Mouse (Mus musculus) limb, embryonic 15.5 days (tissue): ENCODE data around the gene Hoxd8. TPM values are rescaled to one million over a fixed set of nuclear protein-coding genes. Genes with fewer than 3 reads are reported as not detected.

ENCODE experiments used
- ATAC-seq: fragments of 200-750 bp; cut with Nextera tagmentation; 2 replicates; pipeline ENCODE4 v1.8.0; 2017; ENCODE audit warnings: low read depth, moderate TSS enrichment; ENCODE audit not compliant: insufficient number of reproducible peaks, low FRiP score, low TSS enrichment
- H3K27ac ChIP-seq: fragments of 300-500 bp; sonication (generic); 2 replicates; pipeline ENCODE4 v1.5.1; 2015; ENCODE audit warnings: moderate library complexity, mild to moderate bottlenecking, inconsistent platforms
- H3K27me3 ChIP-seq: fragments of 300-500 bp; sonication (generic); 2 replicates; pipeline ENCODE4 v1.6.1; 2015; ENCODE audit warnings: inconsistent platforms
- H3K36me3 ChIP-seq: fragments of 300-500 bp; sonication (generic); 2 replicates; pipeline ENCODE4 v1.6.1; 2015; ENCODE audit warnings: inconsistent platforms
- H3K4me1 ChIP-seq: fragments of 300-500 bp; sonication (generic); 2 replicates; pipeline ENCODE4 v1.6.1; 2015; ENCODE audit warnings: inconsistent platforms
- H3K4me2 ChIP-seq: fragments of 300-500 bp; sonication (generic); 2 replicates; pipeline ENCODE4 v1.6.1; 2015; ENCODE audit warnings: mild to moderate bottlenecking, inconsistent platforms
- H3K4me3 ChIP-seq: fragments of 300-500 bp; sonication (generic); 2 replicates; pipeline ENCODE4 v1.5.1; 2015; ENCODE audit warnings: mild to moderate bottlenecking, inconsistent platforms
- H3K9ac ChIP-seq: fragments of 300-500 bp; sonication (generic); 2 replicates; pipeline ENCODE4 v1.6.1; 2015; ENCODE audit warnings: inconsistent platforms
- H3K9me3 ChIP-seq: fragments of 300-500 bp; sonication (generic); 2 replicates; pipeline ENCODE4 v1.6.1; 2016; ENCODE audit warnings: inconsistent platforms
- WGBS: fragments of 180-500 bp; shearing (Covaris S2); methylation state at CpG from one replicate; pipeline ENCODE4 v1.1.7; 2015; 5-methylcytosine and 5-hydroxymethylcytosine counted together
- polyA plus RNA-seq: library from polyadenylated mRNA; unstranded; fragments of >200 nt; fragmentation: Nextera tagmentation; extraction: Ambion mirVana; gene quantifications from 2 replicates; pipeline ENCODE4 v1.2.1, GENCODE M21; 2015

Gene Hoxd8
- polyA plus RNA-seq, 1 experiment from 2014 or later = 5.9 TPM

DNA sequence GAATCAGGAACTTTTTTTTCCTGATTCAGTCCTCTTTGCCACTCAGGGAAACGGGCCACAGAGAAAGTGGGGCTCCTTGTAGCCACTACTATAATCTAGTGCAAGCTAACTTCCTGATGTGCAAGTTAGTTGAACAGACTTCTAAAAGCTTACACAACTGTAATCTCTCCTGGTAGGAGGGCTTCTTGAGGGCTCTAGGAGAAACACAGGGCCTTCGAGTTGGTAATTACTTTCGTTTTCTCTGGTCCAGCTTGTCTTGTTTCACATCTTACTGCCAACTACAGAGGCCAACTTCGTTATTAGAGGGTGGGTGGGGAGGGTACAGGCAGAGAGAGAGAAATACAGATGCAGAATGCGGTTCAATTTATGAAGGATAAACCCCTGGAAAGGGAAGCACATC is 32.6 kb upstream of the Hoxd8 start:
- no peaks in the 10 kb centered on the region for H3K36me3 ChIP-seq
- WGBS = 24% methylated on average over 5 of the region's 5 CpGs
- H3K27ac ChIP-seq = peak overlapping the region; percentile 86
- H3K9ac ChIP-seq = no peak overlapping the region
- H3K4me2 ChIP-seq = peak overlapping the region; percentile 65
- ATAC-seq = no peak
- peaks cover 61% of the 10 kb centered on the region for H3K27me3 ChIP-seq
- H3K4me3 ChIP-seq = peak overlapping the region; percentile 41
- H3K4me1 ChIP-seq = peaks cover 43% of the 10 kb centered on the region
- H3K9me3 ChIP-seq = no peaks in the 10 kb centered on the region

DNA sequence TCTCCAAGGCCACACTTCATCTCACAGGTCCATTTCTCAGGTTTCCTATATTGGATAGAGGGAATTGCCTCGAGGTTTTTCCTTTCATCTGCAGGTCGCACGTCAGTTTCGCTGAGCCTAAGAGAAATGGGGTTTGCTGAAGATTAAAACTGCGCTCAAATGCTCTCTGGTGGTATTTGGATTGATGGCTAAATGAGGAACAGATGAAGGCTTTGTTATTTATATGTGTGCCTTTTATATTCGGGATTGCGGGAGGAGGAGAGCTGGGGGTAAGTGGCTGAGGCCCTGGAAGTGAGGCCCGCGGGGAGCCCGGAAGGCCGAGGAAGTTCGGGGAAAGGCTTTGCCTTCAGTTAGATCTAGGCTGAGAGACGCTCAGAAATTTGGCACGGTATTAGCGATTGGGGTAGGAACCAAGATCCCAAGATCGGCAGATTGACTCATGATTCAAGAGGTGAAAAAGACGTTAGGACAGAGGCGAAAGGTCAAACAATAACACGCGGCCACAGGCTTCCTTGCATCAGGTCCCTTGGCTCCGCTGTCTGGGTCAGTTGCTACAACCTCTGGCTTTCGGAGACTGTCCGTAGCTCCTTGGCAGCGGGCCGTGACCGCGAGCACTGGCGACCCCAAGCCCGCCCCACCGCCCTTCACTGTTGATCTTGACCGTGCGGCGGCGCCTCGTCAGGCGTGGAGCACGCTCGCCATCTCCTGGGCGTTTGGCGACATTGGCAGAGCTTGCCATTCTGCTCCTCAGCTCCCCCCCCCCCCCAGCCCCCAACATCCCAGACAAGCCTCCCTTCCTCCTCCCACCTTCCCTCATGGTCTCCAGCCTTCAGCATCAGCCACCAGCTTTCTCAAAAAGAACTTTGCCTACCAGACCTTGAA is 31.7 kb upstream of the Hoxd8 start:
- Histone ChIP-seq H3K4me1 (peaks cover 37% of the 10 kb centered on the region), H3K4me2 (peak overlapping the region; percentile 65), H3K27me3 (peaks cover 63% of the 10 kb centered on the region), H3K27ac (peak overlapping the region; percentile 92), H3K9ac (no peak overlapping the region), H3K4me3 (peak overlapping the region; percentile 41), H3K9me3 (no peaks in the 10 kb centered on the region), H3K36me3 (no peaks in the 10 kb centered on the region)
- 6% methylated on average over 40 of the region's 40 CpGs for WGBS
- peak; percentile 43; the same call in 1 of the 2 replicates for ATAC-seq

DNA sequence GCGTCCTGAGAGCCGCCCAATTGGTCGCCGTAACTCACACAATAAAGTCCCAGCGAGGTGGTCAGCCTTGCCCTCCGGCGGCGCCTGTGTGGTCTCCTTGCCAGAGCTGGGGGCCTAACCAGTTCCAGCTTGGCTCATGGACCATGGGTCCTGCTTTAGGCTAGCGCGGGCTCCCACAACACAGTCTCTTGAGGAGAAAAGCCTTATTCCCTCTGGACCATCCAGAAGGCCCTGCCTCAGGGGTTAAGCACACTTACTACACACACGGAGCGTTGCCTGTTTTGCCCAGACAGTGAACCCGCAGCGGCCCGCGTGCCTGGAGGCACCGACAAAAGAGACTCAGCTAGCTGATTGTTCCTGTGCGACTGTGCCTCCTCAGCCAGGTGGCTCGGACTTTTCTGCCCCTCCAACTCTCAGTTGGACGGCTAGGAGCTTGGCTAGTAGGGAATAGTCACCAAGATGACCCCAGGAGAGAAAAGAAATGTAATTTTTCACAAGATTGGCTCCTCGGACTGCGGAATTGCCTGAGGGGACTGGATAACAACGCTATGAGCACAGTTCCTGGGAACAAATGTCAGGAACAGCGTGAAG is 30.5 kb upstream of the Hoxd8 start:
- H3K27me3 ChIP-seq = peaks cover 59% of the 10 kb centered on the region
- peak overlapping the region; percentile 92 for H3K27ac ChIP-seq
- no peak for ATAC-seq
- H3K9ac ChIP-seq = no peak overlapping the region
- H3K9me3 ChIP-seq = no peaks in the 10 kb centered on the region
- H3K4me2 ChIP-seq = peak overlapping the region; percentile 65
- peak overlapping the region; percentile 45 for H3K4me3 ChIP-seq
- peaks cover 31% of the 10 kb centered on the region for H3K4me1 ChIP-seq
- WGBS = 7% methylated on average over 24 of the region's 24 CpGs
- no peaks in the 10 kb centered on the region for H3K36me3 ChIP-seq

DNA sequence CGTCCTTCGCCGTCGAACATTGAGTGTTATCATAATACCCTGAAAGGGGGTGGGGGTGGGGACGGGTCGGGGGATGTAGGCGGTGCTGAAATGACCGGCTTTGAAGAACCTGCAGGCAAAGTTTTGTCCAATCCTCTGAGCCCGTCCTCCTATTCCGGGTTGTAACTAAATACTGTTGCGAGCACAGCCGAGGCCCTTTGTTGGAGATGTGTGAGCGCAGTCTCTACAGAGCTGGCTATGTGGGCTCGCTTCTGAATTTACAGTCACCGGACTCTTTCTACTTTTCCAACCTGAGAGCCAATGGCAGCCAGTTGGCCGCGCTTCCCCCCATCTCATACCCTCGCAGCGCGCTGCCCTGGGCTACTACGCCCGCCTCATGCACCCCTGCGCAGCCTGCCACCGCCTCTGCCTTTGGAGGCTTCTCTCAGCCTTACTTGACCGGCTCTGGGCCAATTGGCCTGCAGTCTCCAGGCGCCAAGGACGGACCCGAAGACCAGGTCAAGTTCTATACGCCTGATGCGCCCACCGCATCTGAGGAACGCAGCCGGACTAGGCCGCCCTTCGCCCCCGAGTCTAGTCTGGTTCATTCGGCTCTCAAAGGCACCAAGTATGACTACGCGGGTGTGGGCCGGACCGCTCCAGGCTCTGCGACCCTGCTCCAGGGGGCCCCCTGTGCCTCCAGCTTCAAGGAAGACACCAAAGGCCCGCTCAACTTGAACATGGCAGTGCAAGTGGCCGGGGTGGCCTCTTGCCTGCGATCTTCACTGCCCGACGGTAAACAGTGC is 29.3 kb upstream of the Hoxd8 start, which contains the start of gene Hoxd12:
Hoxd12 (plus strand) TSS at position 133 of the 785 bp plus-strand sequence.
- H3K4me2 ChIP-seq = peak within 1 kb of the TSS; percentile 65
- H3K27ac ChIP-seq = peak within 1 kb of the TSS; percentile 92
- peaks cover 38% of the 10 kb centered on the region for H3K4me1 ChIP-seq
- H3K9me3 ChIP-seq = no peaks in the 10 kb centered on the region
- H3K36me3 ChIP-seq = no peaks in the 10 kb centered on the region
- H3K4me3 ChIP-seq = peak within 1 kb of the TSS; percentile 45
- 6% methylated on average over 47 of the region's 47 CpGs for WGBS
- H3K27me3 ChIP-seq = peaks cover 66% of the 10 kb centered on the region
- ATAC-seq = peak; percentile 50
- H3K9ac ChIP-seq = peak within 1 kb of the TSS; percentile 55

DNA sequence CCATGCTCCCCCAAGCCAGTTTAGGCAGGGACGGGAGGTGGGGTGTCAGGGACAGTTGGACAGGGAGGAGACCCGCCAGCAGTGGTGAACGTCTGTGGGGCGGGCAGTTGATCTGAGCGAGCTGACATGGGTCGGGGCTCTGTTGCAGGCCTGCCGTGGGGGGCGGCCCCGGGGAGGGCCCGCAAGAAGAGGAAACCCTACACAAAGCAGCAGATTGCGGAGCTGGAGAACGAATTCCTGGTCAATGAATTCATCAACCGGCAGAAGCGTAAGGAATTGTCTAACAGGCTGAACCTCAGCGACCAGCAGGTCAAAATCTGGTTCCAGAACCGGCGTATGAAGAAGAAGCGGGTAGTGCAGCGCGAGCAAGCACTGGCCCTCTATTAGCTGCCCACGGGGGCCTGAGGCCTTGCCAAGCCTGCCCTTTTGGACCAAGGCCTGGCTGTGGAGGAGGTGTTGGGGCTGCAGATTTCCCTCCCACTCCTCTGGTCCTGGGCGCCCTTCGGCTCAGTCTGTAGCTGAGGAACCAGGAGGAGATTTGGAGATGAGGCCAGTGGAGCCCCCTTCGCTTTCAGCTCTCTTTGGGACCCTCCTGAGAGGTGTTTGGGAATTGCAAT is 28.6 kb upstream of the Hoxd8 start:
- ATAC-seq = no peak; the same call in 1 of the 2 replicates
- peaks cover 38% of the 10 kb centered on the region for H3K4me1 ChIP-seq
- H3K9ac ChIP-seq = peak overlapping the region; percentile 55
- no peaks in the 10 kb centered on the region for H3K9me3 ChIP-seq
- H3K36me3 ChIP-seq = no peaks in the 10 kb centered on the region
- peak overlapping the region; percentile 45 for H3K4me3 ChIP-seq
- H3K27ac ChIP-seq = peak overlapping the region; percentile 92
- H3K27me3 ChIP-seq = peaks cover 72% of the 10 kb centered on the region
- 15% methylated on average over 23 of the region's 24 CpGs for WGBS
- H3K4me2 ChIP-seq = peak overlapping the region; percentile 65

DNA sequence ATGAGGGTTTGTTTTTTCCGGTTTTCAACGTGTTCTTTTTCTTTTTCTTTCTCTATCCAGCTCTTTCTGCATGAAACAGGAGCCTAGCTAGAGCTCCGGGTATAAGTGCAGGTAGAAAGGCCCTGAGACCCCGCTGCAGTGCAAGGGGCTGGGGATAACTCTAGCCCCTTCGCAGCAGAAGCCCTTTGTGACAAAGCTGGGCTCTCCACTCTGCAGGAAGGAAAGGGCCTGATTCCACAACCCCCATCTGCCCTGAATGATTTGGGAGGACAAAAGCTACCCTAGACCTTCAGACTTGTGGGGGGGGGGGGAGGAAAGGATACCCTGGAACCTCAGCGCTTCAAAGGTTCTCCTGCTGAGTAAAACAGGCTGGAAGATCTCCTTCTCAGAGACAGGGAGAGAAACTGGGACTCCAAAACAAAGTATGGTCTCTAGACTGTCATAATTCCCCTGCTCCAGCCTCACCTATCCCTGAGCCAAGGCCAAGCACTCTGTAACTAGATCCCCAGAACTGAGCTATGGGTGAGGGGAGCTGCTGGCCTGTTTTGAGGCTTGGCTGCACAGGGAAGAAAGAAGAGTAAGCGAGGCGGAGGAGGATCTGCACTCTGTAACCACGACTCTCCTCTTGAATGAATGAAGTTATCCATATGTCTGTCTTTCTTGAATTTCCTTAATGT is 27.9 kb upstream of the Hoxd8 start:
- ATAC-seq = no peak

DNA sequence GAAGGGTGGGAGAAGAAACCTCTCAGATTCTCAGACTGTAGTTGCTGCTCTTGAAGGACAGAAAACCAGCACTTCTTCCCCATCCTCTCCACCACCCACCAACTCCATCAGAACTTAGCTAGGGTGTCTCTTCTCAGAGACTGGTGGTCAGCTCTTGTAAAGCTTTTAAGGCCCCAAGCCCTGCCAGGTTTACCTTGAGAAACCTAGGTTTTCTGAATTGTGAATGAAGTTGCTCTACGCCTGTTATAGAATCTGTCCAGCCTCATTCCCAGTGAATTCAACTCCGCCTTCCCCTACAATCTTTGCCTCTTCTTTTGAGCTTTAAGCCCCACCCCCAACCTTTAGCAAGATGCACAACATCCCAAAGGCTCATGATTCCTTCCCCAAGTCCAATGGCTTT is 27.3 kb upstream of the Hoxd8 start:
- H3K4me1 ChIP-seq = peaks cover 45% of the 10 kb centered on the region
- 25% methylated on average over 2 of the region's 2 CpGs for WGBS
- peak overlapping the region; percentile 45 for H3K4me3 ChIP-seq
- H3K36me3 ChIP-seq = no peaks in the 10 kb centered on the region
- ATAC-seq = no peak
- 0 out of 2 replicates have a peak overlapping the region, but pooled peaks have one; percentile 10 for H3K9ac ChIP-seq
- peak overlapping the region; percentile 65 for H3K4me2 ChIP-seq
- peak overlapping the region; percentile 92 for H3K27ac ChIP-seq
- peaks cover 86% of the 10 kb centered on the region for H3K27me3 ChIP-seq
- H3K9me3 ChIP-seq = no peaks in the 10 kb centered on the region

More for the DNA sequence above, 27.9 kb upstream of the Hoxd8 start:
- Histone ChIP-seq H3K27ac (peak overlapping the region; percentile 92), H3K9me3 (no peaks in the 10 kb centered on the region), H3K4me2 (peak overlapping the region; percentile 65), H3K9ac (peak overlapping the region; percentile 55), H3K4me3 (peak overlapping the region; percentile 45), H3K4me1 (peaks cover 39% of the 10 kb centered on the region), H3K36me3 (no peaks in the 10 kb centered on the region), H3K27me3 (peaks cover 80% of the 10 kb centered on the region)
- 20% methylated on average over 9 of the region's 9 CpGs for WGBS

DNA sequence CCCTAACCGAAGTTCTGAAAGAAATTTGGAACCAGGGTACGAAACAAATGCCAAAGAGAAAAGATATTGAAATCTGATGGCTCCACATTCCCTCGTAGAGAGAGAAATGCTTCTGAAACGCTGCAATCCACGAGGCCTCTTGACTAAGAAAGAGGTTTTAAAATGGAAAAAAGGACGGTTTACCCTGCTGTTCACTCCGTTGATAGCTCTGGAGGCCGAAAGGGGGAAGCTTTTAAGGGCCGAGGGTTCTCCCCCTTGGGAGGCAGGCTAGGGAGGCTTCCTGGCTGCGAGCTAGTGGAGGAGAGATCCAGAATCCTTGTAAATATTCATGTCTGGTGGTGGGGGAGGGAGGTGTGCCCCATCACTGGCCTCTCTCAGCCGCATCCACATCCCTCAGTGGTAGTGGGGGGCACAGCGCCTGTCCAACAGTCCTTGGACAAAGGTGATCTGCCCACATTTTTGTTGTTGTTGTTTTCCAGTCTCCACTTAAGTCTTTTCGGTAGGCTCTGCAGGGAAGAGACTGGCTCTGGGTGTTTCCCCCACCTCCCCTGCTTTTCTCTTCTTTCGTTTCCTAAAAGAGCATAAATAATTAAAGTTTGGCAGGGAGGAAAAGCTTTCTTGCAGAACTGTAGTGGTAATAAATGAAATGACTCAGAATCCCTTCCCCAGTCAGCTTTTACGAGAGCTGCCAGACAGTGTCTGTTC is 25.4 kb upstream of the Hoxd8 start, which contains the start of gene Hoxd11:
Hoxd11 (plus strand) TSS at position 667 of the 705 bp plus-strand sequence.
- WGBS = 8% methylated on average over 15 of the region's 15 CpGs
- Histone ChIP-seq H3K4me1 (peaks cover 43% of the 10 kb centered on the region), H3K9ac (peak within 1 kb of the TSS; percentile 44), H3K4me2 (peak within 1 kb of the TSS; percentile 65), H3K27me3 (peaks cover 89% of the 10 kb centered on the region), H3K9me3 (no peaks in the 10 kb centered on the region), H3K36me3 (no peaks in the 10 kb centered on the region), H3K27ac (peak within 1 kb of the TSS; percentile 94), H3K4me3 (peak within 1 kb of the TSS; percentile 60)
- no peak for ATAC-seq

DNA sequence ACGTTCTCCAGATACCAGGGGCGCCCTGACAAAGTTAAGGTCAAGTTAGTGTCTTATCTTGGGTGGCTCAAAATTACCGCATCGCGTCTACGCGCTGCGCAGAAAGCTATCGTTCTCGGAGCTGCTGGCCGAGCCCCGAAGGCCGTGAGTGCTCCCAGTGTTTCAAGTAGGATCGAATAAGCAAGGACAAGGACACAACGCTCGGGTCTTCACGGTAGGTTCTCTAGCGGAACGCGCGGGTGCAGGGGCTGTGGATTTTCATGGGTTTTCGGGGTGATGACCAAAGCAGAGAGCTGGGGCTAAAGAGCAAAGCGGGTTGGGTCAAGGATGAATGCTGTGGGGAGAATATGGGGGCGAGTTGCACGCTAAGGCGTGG is 24.8 kb upstream of the Hoxd8 start:
- no peaks in the 10 kb centered on the region for H3K36me3 ChIP-seq
- no peak for ATAC-seq
- peak overlapping the region; percentile 60 for H3K4me3 ChIP-seq
- peak overlapping the region; percentile 65 for H3K4me2 ChIP-seq
- peaks cover 39% of the 10 kb centered on the region for H3K4me1 ChIP-seq
- no peaks in the 10 kb centered on the region for H3K9me3 ChIP-seq
- peak overlapping the region; percentile 44 for H3K9ac ChIP-seq
- peak overlapping the region; percentile 94 for H3K27ac ChIP-seq
- H3K27me3 ChIP-seq = peaks cover 89% of the 10 kb centered on the region
- WGBS = under 1% methylated on average over 26 of the region's 26 CpGs

DNA sequence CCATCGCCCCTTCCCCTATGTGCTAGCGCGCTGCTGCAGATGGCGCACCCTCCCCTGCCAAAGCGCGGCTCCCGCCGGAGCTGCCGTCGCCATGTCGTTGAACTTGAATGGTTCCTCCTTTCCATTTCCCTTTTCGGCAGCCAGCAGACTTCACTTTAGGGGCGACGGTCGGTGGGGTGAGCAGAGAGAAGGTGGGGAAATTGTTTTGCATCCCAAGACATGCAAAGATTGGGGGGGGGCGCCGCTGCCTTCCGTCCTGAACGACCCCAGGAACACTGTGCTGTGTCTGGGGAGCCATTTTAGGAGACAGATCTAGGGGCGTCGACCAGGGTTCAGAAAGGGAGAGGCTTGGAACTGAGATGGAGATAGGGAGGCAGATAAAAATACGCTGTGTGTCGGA is 24.4 kb upstream of the Hoxd8 start:
- Histone ChIP-seq H3K9me3 (no peaks in the 10 kb centered on the region), H3K27ac (peak overlapping the region; percentile 94), H3K4me3 (peak overlapping the region; percentile 60), H3K36me3 (no peaks in the 10 kb centered on the region), H3K9ac (peak overlapping the region; percentile 44), H3K4me2 (peak overlapping the region; percentile 65), H3K27me3 (peaks cover 87% of the 10 kb centered on the region), H3K4me1 (peaks cover 36% of the 10 kb centered on the region)
- WGBS = under 1% methylated on average over 23 of the region's 23 CpGs
- no peak for ATAC-seq
